Mouse (Mus musculus) right cerebral cortex, adult 2 months (tissue): ENCODE results near the gene I0C0044D17Rik.

Source experiments
- DNase-seq, 2 experiments: peaks; one replicate each; pipeline ENCODE4 v3.0.0; 2021 to 2022; ENCODE audit warnings: low spot score in 2 of 2

I0C0044D17Rik gene

GRCm38 (mm10) chr4:98777464-98777863, 46.2 kb downstream of the I0C0044D17Rik start:
- no peak for DNase-seq

- DNase-seq = no peak
These were observed 46.8 kb downstream of the I0C0044D17Rik start for GRCm38 (mm10) chr4:98776721-98777427.

- no peak for DNase-seq
These were observed 49.9 kb downstream of the I0C0044D17Rik start for GRCm38 (mm10) chr4:98773785-98774184.
